Mouse (Mus musculus): ENCODE results near the gene Nfkb1.
A peak's percentile ranks its signal among the peaks of the same experiment; 100 is the strongest.

The Nfkb1 gene

DNA sequence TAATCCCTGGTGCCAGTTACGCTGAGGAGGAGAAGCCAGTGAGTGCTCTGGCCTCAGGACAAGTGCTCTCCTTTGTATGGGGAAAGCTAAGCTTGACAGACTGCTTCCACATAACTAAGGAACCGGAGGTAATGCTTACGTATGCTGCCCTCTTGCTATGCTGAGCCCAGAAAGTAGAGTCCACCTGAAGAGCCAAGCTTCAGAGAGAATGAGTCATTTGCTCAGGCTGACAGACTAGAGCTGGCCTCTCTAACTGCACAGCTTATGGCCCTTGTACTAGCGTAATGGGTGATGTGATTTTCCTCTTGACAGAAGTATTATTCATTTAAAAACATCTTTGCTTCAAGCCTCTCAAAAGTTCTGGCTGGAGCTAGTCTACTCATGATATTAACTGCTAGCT is 18.3 kb downstream of the Nfkb1 start:
- DNase-seq (ENCODE audit: inconsistent age in 2 of 2, low spot score in 1 of 2): no peak

DNA sequence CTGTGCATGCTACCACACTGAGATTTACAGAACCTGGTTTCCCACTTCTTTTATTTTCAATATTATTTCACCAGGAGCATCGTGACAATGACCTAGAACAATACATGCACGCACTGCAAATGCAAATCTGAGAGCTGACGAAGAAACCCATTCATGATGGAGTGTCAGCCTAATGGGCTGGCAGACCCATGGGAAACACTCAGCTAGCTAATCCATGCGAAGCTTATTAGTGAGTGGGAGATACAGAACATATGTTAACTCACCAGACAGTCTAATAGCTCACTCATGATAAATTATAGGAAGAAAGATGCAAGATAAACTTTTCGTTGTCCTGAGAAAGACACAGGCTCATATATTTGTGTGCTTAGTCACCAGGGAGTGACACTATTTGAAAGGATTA is 19.2 kb downstream of the Nfkb1 start:
- DNase-seq (ENCODE audit: inconsistent age in 2 of 2, low spot score in 1 of 2): no peak

DNA sequence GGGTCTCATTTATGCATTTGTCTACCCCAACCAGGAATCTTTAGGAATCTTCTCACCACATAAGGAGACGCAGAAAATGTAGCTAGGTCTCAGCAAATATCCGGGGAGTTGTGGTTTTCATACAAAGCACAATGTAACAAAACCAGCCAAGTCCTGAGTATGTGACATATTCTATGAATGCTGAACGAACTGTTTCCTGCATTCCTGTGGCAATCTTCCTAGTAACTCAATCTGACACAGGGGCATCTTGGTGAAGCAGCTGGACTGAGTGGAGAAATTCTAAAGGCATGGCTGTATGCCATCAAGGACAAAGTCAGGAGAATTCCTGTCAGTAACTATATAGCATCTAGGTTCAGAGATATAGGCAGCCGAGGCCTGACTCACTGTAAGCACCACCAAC is 20.5 kb downstream of the Nfkb1 start:
- DNase-seq (ENCODE audit: inconsistent age in 2 of 2, low spot score in 1 of 2): no peak

DNA sequence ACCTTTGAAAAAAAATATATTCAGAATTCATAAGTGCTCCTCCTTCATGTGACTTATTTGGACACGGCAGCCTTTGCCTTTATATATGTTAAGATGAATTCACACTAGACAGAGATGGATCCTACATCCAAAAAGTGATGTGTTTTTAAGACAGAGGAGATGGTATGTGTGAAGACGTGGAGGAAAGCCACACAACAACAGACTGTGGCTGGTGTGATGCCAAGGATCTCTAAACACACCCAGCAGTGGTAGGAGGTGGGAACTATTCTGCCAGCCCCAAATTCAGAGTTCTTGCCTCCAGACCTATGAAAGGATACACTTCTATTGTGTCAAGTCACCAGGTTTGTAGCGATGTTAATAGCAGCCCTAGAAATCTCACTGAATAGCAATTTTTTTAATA is 24.3 kb downstream of the Nfkb1 start:
- no peak for DNase-seq (ENCODE audit: inconsistent age in 2 of 2, low spot score in 1 of 2)

DNA sequence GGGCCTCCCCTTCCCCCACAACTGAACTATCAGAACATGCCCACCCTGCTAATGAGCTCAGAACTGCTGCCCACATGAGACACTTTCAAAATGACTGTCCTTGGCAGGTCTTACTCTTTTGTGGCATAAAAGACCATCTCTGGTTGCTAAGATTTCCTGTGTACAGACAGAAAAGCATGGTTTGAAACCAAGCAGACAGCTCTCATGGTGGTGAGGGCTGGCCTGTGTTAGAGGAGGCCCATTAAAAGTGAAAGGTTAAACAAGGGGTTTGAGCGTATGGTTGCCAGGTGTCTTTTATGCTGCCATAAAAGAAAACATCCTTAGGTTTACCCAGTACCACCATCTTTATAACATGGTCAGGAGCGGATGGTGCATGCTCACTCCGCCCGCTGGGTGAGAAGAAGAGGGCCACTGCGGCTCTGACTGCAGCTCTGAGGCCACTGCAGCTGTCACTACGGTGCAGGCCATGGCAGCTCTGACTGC is 25.5 kb downstream of the Nfkb1 start:
- no peak for DNase-seq (ENCODE audit: inconsistent age in 2 of 2, low spot score in 1 of 2)

DNA sequence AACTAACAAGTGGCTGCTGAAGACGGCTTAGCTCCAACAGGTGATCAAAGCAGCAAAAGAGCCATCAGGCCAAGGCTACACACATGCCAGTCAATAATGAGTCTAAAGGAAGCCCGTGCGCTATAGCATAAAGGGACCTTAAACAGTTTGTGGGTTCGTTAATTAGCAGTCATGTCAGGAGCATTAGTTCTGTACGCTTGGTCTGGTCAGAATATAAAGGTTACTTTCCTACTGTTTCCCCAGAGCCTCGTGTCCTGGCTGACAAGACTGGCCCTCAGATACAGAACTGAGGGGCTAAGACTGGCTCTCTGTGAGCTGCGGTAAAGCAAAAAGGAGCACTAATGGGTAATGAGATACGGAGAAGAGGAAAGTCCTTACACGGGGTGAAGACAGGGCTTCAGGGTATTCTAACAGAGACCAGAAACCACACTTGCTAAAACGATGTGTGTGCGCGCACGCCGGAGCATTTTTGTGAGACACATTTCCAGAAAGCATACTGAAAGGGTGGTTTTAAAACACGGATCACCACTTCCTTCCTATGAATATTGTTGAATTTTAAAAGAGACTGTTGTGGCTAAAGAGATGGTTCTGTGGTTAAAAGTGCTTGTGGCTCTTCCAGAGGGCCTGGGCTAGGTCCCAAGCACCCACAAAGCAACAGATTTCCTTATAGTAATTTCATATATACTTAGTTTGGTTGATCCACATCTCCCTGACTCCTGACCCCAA is 29.0 kb downstream of the Nfkb1 start:
- no peak for DNase-seq (ENCODE audit: inconsistent age in 2 of 2, low spot score in 1 of 2)

DNA sequence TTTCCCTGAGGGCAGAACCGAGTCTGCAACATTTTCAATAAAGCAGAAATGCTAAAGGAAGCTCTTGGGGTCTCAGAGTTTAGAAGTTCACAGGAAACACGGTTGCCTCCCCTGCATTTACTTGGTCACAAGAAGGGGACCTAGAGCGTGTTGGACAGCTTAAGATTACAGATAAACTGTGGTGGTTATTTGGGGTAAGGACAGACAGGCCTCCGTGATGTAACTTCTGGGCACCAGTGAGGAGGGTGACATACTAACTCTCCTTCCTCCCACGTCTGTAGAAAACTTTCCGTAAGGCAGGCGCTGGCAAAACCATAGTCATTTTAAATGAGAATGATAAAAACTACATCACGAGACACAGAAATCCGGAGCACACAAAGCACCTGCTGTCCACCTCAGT is 29.6 kb downstream of the Nfkb1 start:
- no peak for DNase-seq (ENCODE audit: inconsistent age in 2 of 2, low spot score in 1 of 2)

DNA sequence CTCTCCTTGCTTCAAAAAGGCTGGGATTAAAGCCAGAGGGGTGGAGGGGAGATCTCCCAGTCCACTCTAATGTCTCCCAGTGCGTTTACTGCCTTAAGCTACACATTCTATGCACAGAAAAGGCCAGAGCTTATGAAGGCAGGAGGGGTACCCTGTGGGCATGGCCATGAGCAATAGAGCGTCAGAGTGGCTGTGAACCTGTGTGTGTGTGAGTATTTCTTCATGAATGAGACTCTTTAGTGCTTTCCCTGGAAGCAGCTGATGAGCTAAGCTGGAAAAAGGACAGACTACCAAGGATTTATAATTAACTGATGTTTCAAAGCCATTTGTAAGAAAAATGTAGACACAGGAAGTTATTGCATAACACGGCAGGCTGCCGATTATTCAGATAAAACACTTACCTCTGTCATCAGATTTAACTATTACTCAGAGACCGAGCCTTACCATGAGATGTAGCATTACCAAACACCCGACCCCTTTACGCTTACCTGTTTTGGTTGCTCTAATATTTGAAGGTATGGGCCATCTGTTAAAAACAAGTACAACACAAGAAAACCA is 32.7 kb downstream of the Nfkb1 start:
- DNase-seq (ENCODE audit: inconsistent age in 2 of 2, low spot score in 1 of 2): peak in 1 of 2 experiments; percentile 47

DNA sequence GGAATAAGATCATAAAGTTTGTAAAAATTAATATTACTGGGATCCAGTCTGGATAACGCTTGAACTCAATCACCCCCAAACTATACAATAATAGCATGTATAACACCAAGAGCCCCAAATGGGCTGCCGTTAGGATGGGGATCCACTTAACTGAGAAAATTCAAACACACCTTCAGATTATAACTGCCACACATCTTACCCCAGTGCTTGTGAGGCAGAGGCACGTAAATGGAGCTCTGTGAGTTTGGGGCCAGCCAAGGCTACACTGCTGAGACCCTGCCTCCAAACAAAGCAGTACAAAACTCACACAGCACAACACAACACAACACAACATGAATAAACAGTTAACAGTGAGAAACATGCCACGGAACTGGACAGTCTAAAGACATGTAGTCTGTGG is 35.2 kb downstream of the Nfkb1 start:
- DNase-seq (ENCODE audit: inconsistent age in 2 of 2, low spot score in 1 of 2): no peak

DNA sequence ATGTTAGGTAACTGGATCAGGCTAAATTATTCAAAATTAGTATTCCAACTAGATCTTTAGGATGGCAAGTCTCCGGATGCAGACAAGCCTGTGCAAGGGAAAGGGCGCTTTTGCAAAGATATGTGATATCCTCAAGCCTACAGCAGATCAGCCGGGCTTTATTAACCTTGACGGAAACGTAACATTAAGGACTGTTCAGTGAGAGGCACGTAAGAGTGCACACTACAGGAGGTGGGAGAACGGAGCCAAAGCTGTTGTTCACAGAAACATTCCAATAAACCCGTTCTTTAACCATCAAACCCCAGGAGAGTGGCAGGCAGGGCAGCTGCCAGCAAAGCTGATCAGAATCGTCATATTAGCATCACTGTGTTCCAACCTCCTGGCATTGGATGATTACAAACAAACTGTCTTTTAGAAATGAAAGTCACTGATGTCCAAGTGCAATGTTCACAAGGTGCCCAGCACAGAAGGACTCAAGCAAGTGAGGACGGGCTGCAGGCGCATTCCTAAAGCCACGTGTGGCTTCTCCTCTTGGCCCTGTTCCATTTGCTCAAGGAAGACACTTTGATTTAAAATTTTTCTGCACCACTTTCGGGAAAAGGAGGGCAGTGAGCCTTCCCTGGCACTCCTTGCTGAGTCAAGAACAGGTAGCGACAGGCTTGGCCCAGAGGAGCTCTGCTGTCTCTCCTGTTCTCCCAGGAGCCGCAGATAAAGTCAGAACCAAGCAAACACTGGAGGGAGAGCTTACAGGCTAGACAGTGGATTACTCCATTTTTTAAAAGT is 40.4 kb downstream of the Nfkb1 start:
- DNase-seq (ENCODE audit: inconsistent age in 2 of 2, low spot score in 1 of 2): no peak

DNA sequence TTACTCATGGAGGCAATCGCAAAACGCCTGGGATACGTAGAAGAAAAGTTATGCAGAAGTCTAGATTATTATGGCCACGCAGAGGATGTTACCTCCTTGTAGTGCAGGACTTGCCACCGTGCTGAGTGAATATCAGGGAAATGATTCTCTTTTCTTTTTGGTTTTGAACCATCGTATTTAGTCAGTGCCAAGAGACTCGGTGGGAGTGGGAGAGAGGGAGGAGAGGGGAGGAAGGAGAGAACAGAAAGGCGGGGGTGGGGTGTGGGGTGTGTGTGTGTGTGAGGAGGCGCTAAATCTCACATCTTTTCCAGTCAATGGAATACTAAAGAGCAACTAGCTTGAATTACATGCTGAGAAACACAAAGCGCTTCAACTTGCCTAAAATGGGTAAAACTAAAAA is 41.5 kb downstream of the Nfkb1 start:
- no peak for DNase-seq (ENCODE audit: inconsistent age in 2 of 2, low spot score in 1 of 2)

DNA sequence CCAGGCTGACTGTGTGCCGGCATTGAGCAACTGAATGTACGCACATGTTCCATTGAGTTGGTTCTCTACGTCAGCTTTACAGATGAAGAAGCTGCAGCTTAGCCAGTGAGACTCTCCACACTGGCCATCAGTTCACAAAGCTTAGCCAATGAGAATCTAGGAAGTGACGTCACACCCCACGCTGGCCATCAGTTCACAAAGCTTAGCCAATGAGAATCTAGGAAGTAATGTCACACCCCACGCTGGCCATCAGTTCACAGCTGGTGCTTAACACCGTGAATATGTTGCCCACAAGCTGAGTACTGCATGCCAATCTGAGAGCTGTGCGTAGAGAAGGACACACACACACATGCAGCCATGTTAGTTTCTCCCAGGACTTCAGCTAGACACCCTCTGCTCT is 42.8 kb downstream of the Nfkb1 start:
- no peak for DNase-seq (ENCODE audit: inconsistent age in 2 of 2, low spot score in 1 of 2)

DNA sequence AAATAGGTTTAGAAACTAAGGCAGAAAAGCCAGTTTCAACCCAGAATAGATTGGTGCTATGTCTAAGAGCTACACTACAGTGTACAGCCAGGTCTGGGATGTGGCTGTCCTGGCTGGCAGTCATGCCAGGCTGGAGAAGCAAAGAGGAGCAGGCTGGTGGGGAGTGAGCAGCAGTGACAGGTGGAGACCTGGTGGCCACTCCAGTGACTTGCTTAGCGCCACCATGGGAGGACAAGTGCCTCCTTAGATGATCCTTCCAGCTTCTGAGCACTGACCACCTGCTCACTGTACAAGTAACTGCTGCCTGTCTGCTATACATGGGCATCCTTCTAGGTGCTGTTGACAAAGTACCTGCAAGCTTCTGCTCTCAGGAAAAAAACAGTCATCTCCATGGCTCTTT is 44.7 kb downstream of the Nfkb1 start:
- DNase-seq (ENCODE audit: inconsistent age in 2 of 2, low spot score in 1 of 2): no peak

DNA sequence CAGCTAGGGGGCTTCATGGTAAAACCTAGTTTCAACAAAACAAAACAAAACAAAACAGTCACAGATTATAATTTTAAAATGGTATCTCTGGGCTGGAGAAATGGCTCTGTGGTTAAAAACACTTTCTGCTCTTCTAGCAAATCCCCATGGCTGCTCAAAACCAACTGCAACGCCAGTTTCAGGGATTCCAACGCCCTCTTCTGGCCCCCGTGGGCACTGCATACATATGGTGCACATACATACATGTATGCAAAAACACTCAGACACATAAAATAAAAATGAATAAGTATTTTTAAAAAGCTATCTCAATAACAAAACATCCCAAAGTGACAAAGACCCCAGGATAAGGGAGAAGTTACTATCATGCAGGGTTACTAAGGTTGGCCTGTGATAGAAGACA is 46.4 kb downstream of the Nfkb1 start:
- no peak for DNase-seq (ENCODE audit: inconsistent age in 2 of 2, low spot score in 1 of 2)

DNA sequence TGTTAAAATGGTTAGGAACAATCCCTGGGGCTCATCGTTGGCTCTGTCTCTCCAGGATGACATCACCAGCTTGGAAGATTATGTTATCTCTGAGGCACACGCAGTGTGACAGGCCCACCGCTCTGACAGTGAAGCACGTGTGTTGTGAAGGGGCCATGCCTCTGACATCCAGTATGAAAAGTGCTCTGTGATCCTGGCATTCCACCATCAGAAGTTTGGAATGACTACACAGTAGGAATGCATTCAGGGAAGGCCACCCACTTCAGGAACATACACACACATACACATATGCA is 49.8 kb downstream of the Nfkb1 start:
- peak; percentile 31 to 66 for DNase-seq (ENCODE audit: inconsistent age in 2 of 2, low spot score in 1 of 2)

DNA sequence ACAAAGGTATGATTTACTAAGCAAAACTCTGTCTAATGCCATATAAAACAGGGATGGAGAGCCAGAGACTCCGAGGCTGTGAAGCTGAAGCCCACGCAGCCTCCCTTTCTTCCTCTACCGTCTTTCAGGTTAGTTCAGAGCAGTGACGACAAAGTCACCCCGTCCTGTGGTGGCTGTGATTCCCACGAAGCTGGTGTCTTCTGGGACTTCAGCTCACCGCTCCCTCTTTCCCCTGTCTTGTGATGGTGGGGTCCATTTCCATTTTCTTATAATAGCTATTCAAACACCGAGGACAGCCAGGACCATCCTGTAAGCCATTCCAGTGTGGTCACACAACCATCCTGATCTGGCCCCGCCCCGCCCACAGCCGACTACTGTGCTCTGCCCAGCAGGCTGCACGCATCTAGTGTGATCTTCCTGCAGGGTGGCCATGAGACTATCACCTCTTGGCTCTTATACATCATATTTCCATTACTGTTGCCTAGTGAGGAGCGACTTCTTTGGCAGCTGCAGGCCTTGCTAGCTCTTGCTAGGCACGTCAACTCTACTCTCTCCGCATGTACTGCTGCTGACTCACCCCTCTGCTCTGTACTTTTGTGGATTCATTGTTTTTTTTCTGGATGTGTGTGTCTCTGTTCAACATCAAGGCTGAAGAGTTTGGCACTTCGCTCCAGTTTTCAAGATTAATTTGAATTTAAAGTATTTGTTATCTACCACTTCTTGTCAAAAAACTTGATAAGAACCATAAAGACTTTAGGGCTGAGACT is 50.3 kb downstream of the Nfkb1 start:
- DNase-seq (ENCODE audit: inconsistent age in 2 of 2, low spot score in 1 of 2): peak in 1 of 2 experiments; percentile 39

DNA sequence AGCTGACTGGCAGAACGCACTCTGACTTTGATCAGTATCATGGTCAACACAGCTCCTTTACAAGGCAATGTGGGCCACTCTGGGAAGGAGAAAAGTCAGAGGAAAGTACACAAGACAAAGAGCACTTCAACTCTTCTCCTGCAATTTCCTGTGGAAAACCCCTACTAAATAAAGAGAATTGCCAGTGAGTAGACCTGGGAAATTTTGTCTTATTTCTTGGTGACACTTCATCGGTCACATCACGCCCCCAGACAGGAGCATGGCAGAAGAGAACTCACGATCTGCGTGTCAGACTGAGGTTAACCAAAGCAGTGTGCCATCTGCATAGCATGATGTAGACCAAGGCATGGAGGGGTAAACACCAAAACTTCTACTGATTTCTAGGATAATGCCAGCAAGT is 51.1 kb downstream of the Nfkb1 start:
- no peak for DNase-seq (ENCODE audit: inconsistent age in 2 of 2, low spot score in 1 of 2)

DNA sequence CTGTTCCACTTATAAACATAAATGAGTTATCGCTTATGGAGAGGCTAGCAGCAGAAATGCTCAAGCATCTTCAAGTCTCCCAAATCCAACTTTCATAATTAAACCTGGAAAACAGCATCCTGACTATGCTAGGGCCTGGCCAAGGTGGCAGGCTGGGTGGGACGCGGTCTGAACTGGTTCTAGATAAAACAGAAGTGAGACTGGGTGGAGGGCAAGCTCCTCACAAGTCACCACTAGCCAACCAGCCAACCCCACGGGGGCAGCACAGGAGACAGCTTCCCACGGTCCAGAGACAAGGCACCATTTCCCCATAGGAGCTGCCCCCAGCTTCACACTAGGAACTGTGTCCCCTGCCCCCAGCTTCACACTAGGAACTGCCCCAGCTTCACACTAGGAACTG is 53.8 kb downstream of the Nfkb1 start:
- DNase-seq (ENCODE audit: inconsistent age in 2 of 2, low spot score in 1 of 2): no peak

DNA sequence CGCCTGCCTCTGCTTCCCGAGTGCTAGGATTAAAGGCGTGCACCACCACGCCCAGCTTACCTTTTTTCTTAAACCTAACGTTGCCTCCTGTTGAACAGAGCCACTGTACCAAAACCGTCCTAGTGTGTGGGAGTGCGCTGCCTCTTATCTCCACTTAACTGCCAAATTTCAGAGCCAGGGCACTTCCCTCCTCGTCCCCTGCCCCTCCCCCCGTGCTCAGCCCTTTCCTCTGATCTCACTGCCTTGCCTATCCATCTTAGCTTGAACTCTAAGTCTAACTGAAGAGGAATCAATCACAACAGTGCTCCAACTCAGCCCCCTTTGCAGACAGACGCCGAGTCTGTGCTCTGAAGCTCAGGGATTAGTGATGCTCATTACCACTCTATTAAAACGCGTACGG is 54.9 kb downstream of the Nfkb1 start:
- DNase-seq (ENCODE audit: inconsistent age in 2 of 2, low spot score in 1 of 2): no peak

DNA sequence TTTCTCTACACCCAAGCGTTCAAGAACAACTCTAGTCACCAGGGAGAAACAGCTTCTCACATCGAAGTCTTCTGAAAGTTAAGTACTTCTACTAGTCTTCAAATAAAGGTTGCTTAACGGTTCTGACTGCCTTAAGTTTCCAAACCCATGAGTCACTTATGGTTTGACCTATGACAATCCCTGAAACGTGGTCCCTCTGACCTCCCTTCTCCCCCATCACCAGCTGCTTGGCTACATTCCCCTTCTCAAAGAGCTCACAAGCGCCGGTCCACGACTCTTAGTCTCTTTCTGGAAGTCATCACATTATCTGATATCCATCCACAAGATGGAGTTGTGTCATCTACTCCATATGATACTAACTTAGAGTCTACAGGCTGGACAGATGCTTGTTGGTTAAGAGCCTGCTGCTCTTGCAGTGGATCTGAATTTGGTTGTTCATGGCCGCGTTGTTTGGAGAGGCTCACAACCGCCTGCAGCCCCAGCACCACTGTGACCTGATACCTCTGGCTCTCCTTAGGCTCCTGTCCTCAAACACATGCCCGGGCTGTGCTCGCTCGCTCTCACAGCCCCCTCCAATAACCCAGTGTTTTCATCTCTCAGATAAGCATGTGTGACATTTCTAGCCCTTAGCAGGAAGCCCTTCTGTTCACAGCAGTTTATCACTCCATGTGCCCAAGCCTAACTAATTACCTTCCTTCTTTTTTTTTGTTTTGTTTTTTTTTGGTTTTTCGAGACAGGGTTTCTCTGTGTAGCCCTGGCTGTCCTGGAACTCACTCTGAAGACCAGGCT is 55.5 kb downstream of the Nfkb1 start:
- DNase-seq (ENCODE audit: inconsistent age in 2 of 2, low spot score in 1 of 2): no peak

DNA sequence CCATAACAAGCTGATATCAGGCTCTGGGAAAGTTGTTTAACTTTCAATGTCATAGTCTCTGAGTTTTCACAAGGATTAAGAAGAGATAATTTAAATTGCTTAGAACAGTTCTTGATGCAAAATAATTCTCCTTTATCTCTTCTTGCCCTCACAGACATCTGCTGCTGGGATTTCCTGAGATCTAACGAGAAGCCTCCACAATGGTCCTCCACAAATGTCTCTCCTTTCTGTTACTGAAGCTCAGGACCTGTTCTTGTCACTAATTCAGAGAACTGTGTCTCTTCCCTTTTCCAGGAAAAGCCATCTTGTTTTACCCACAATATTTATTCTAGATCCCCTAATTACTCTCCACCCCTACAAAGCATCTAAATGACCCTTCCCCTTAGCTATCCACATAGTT is 56.3 kb downstream of the Nfkb1 start:
- no peak for DNase-seq (ENCODE audit: inconsistent age in 2 of 2, low spot score in 1 of 2)

Measured in adrenal gland, adult (tissue).